Mouse (Mus musculus): ENCODE measurements around the gene Sp9.
A peak's percentile ranks its signal among the peaks of the same experiment; 100 is the strongest.

Sp9 gene

DNA sequence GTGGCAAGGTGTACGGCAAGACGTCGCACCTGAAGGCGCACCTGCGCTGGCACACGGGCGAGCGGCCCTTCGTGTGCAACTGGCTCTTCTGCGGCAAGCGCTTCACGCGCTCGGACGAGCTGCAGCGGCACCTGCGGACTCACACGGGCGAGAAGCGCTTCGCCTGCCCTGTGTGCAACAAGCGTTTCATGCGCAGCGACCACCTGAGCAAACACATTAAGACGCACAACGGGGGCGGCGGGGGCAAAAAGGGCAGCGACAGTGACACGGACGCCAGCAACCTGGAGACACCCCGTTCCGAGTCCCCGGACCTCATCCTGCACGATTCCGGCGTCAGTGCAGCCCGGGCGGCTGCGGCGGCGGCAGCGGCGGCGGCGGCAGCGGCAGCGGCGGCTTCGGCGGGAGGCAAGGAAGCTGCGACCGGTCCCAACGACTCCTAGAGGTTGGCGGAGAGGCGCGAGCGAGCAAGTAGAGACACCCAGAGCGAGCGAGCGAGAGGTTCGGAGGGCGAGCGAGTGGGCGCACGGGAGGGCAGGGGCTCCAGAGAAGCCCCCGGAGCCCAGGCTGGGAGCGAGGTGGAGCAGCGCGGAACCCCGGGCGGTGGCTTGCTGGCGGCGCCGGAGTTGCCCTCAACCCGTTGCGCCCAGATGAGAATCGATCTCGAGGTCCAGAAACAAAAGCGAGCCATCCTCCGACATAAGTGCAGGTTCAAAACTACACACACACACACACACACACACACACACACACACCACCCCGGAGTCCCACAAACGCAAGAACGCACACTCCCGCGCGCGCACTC, 2.6 kb downstream of the Sp9 start:
- no peak for DNase-seq (ENCODE audit: low spot score)

- DNase-seq (ENCODE audit: low spot score), result no peak
Observed at GRCm38 (mm10) chr2:73275261-73276040, 3.7 kb downstream of the Sp9 start.

DNA sequence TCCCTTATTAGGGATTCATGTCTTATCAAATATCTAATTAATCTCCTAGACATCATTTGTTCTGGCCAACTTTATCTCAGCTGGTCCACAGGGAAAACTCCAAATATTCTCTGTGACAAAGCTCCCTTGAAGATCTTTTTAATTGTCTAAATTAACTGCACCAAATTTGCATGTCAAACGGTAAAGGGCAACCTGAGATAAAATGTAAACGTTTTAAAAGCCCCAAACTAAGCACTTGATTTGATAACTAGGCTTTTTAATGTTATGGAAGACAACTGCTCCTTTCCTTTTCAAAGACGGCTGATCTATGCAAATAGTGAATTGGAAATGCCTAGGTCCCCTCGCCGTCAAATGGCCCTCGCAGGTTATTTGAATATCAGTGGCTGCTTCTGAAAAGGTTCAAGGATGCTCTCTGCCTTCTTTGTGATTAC, 4.4 kb downstream of the Sp9 start:
- no peak for DNase-seq (ENCODE audit: low spot score)

DNA sequence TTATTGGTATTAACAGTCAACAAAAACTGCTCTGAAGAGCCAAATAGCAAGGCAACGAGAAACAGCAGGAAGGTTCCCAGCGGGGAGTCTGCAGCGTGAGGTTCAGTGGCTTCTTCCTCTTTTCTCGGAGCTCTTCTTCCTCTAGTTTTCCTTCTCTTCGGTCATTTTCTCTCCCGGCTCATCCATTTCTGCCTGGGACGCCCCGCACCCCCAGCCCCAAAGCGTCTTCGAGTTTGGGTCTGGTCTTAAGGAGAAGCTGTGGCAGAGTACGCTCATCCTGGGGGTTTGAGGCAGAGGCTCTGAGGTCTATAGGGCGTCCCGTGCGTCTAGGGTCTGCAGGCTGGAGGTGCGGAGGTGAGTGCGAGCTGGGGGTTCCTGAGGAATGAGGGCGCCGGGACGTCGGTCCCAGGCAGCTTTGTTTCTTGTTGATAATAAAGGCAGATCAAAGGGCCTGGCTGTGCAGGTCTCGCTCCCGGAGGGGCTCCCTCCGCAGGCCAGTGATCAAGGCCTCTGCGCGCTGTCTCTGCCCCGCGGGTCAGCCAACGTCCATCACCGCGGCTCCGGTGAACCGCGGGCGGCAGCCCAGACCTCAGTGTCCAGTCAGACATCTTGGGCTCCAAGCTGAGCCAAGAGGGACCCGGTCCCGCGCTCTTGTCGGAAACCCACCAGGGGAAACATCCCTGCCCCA, 5.4 kb downstream of the Sp9 start:
- no peak for DNase-seq (ENCODE audit: low spot score)

GRCm38 (mm10) chr2:73277709-73278075, 6.0 kb downstream of the Sp9 start:
- DNase-seq (ENCODE audit: low spot score), result no peak

- DNase-seq (ENCODE audit: low spot score), result peak; percentile 86
Observed at GRCm38 (mm10) chr2:73278131-73278854, 6.6 kb downstream of the Sp9 start.

DNA sequence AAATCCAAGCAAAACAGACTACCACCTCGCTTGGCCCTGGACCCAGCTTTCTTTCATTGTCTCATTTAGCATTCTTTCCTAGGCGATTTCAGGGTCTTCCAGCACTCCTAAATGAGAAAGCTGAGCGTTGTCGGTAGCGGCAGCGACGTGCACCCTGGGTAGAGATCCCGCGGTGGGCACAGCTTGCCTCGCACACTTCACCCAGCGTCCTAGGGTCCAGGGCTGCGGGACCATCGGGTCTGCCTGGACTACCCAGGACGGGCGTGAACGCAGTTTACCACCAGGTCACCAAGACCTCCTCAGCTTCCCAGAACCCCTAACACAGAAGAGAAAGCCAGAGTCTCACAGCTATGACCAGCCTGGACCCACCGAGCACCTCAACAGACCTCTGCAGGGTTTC, 7.1 kb downstream of the Sp9 start:
- no peak for DNase-seq (ENCODE audit: low spot score)

GRCm38 (mm10) chr2:73279271-73280038, 7.7 kb downstream of the Sp9 start:
- DNase-seq (ENCODE audit: low spot score), result no peak

DNA sequence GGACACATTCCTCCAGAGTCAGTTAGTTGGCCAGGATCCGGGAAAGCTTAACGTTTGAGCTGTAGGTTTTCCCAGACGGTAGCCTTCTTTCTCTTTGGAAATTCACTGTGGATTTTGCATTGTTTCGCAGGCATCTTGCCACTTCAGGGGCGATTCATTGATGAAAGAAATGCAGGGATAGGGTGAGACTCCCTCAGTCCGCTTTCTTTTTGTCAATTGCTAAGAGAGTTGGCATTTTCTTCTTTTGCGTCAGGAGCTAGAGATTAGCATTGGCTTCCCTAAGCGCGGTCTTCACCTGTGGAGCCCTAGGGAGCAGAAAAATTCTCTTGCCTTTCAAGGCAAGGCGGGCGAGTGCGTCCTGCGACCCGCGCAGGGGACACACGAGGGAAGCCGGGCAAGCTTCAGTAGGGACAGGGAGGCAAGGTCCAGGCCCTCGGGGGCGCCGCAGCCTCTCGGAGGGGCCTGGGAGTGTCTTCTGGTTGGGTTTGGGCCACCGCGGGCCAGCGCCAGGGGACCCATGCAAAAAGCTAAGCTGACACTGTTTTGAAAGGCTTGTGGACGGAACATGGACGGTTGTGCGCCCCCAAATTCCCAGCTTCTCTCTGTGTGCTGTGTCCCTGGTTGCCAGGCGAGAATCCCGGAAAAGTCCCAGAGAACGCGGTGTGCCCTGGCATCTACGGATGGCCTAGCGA, 8.8 kb downstream of the Sp9 start:
- DNase-seq (ENCODE audit: low spot score), result no peak

DNA sequence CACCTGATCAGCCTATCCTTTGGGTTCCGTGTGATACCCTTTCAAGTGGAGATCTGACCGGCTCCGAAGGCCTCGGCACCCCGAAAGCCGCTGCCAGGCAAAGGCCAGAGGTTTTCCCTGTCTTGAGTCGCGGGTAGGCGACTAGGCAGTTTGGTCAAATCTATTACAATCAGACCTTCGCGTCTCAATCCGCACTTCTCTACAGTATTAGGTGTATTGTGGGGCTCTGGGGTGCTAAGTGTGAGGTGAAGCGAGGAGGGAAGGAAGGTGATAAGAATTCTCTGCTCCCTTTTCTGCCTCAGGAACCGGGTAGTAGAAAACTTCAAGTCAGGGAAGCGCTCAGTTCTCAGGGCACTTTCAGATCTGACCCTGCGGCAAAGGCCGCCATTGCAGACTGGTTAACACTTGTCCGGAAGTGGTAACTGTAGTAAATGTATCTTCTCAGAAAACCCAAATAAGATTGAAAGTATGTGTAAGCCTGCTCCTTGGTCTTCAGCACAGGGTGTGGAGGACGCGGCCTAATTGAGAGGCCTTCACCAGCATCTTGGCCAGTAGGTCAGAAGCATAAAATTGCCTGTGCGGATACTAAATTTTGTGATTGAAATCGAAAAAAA, 9.4 kb downstream of the Sp9 start:
- no peak for DNase-seq (ENCODE audit: low spot score)

GRCm38 (mm10) chr2:73281707-73282106, 10.0 kb downstream of the Sp9 start:
- DNase-seq (ENCODE audit: low spot score), result no peak

DNA sequence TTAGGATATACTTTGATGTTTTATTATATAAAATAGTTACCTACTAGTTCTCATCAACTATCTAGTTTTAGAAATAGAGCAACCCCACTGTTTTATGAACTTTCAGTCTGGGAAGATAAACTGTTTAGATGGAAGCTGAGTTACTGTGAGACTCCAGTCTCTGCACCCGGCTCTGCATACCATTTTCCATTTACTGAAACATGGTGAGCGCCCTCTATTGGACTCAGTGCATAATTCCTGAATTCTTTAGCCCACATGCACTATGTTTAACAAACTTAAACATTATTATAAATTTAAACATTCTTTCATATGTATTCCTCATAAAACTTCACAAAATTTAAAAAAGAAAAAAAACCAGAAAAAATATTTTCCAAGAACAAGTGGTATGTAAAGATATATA, 13.9 kb downstream of the Sp9 start:
- no peak for DNase-seq (ENCODE audit: low spot score)

DNA sequence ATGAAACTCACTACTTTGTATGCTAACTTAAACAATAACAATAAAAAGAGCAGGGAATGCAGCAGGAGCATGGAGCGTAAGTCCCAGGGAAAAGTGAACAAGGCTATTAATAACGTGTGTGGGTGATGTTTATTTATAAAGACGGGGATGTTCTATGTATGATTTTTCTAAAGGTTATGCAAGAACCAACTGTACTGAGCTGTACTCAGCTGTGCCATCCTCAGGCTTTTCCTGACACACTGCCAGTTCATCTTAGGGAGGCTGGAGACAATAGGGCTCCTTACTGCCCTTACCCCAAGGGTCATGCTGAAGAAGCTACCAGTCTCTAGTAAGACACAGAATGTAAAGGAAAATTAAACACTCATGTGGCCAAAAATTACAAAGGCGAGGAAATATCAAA, 19.4 kb downstream of the Sp9 start:
- DNase-seq (ENCODE audit: low spot score), result no peak

DNA sequence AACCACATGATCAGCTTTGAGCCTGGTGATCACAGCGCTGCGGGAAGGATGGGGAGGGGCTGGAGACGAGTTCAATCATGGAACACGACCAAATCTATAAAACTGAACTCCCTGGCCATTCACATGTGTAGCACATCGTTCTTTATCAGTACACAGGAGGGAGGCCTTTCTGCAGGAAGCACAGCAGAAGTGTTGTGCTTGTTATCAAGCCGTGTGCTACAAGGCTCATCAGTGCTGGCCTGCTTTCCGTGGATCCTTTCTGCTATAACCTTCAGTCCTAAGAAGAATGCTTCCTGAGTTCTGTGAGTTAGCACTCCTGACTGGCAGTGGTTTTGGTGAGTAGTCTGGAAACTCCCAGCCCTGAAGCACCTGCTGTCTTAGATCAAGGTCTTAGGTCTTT, 23.3 kb downstream of the Sp9 start:
- DNase-seq (ENCODE audit: low spot score), result no peak

GRCm38 (mm10) chr2:73298154-73298553, 26.4 kb downstream of the Sp9 start:
- DNase-seq (ENCODE audit: low spot score), result no peak

DNA sequence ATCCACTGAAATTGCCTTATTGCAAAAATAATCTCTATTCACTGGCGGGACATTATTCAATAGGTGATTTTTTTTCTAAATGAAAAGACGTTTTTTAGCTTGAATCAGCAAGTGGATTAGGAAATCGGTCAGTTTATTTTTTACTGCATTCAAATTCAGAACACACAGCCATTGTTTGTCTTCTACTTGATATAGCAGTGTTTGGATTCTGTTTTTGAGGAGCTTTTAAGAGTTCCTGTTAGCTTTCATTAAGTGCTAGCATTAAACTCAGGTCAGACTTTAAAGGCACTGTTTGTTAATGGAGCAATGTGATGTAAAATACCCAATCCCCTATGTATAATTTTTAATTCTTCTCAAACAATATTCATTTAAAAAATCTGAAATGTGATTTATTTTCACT, 27.1 kb downstream of the Sp9 start:
- no peak for DNase-seq (ENCODE audit: low spot score)

GRCm38 (mm10) chr2:73301979-73302378, 30.3 kb downstream of the Sp9 start:
- no peak for DNase-seq (ENCODE audit: low spot score)

DNA sequence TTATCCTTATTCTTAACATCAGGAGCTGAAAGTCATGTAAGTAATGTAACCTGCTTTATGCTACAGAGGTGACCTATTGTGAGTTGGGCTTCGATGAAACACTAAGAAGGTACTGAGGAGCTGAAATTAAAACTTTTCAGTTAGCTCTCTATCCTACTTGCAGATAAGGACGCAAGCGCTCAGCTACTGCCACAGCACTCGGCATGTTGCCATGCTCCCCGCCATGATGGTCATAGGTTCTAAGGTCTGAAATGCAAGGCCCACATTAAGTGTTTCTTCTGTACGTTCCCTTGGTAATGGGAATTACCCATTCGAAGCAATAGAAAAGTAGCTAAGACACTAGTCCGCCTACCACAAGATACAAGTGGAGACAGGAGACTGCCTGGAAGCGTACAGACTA, 31.0 kb downstream of the Sp9 start:
- DNase-seq (ENCODE audit: low spot score), result no peak

- DNase-seq (ENCODE audit: low spot score), result no peak
Observed at GRCm38 (mm10) chr2:73304506-73304905, 32.8 kb downstream of the Sp9 start.

DNA sequence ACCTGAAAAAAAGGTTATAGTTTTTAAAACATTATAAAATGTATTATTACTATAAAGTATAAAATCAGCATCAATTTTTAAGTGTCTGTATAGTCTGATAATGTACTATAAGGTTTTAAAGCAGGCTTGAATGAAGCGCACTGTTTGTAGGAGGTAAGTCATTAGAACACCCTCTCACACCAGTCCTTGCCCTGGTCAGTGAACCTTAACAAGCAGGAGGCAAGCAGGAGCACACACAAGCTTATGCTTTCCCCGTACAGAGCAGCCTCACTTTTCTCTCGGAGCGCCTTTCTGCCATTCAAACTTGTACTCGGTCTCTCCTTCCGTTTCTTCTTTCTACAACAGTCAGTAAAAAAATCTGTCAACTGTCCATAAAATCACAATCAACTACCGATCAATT, 34.3 kb downstream of the Sp9 start:
- no peak for DNase-seq (ENCODE audit: low spot score)
